Mouse (Mus musculus) lung, postnatal 0 days (tissue): ENCODE results near the gene Psg16.

Experiments used
- CTCF ChIP-seq: IDR thresholded peaks from 2 replicates; pipeline ENCODE4 v1.5.1; 2016; ENCODE audit warnings: antibody characterized with exemption, mild to moderate bottlenecking
- EP300 ChIP-seq: IDR thresholded peaks from 2 replicates; pipeline ENCODE4 v1.6.1; 2016; ENCODE audit warnings: antibody characterized with exemption, mild to moderate bottlenecking, control low read depth

DNA sequence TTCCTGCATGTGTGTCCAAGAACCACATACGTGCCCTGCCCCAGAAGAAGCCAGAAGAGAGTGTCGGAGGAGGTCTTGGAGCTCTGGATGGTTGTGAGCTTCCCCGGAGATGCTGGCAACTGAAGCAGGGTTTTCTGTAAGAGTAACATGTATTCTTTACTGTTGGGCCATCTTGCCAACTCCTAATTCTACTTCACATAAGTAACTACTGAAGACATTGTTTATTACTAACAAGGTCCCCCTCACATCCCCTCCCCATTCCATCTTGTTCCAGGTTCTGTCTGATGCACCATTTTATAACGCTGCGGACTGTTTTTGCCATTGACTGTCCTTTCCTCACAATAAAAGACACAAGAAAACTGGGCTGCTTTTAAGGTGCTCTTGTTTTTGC lies 332 bp upstream of the Psg16 start:
- TF ChIP-seq CTCF = no peak
- TF ChIP-seq EP300 = no peak
